Mouse (Mus musculus) T-helper 2 cell (primary cell): Measurements from ENCODE around the gene Sds.

Experiments
- in situ Hi-C: fragments of 300-600 bp; cut with MboI, MseI; formaldehyde crosslinking; loops from one replicate; pipeline ENCODE4 v1.15.1; 2025; ENCODE audit warnings: high pct_unique_total_duplicates

Sds gene

GRCm38 (mm10) chr5:120476296-120476695, at the start of gene Sds:
TSS of gene Sds (plus strand) at chr5:120476526.
- in situ Hi-C loops: no loop called here

GRCm38 (mm10) chr5:120426572-120426971, 49.8 kb upstream of the Sds start:
- in situ Hi-C loops: no loop called here

- in situ Hi-C loops: no loop called here
Measured at GRCm38 (mm10) chr5:120427451-120427938, 48.8 kb upstream of the Sds start.

- in situ Hi-C loops: no loop called here
Measured at GRCm38 (mm10) chr5:120428189-120428838, 48.0 kb upstream of the Sds start.

GRCm38 (mm10) chr5:120428990-120429389, 47.3 kb upstream of the Sds start:
- in situ Hi-C loops: no loop called here

- in situ Hi-C loops: no loop called here
Measured at GRCm38 (mm10) chr5:120429692-120430091, 46.6 kb upstream of the Sds start.

- in situ Hi-C loops: no loop called here
Measured at GRCm38 (mm10) chr5:120431001-120431583, 45.2 kb upstream of the Sds start.

- in situ Hi-C loops: no loop called here
Measured at GRCm38 (mm10) chr5:120431649-120432485, 44.5 kb upstream of the Sds start, which contains the start of gene Lhx5. TSS of gene Lhx5 (plus strand) at chr5:120431699.

- in situ Hi-C loops: no loop called here
Measured at GRCm38 (mm10) chr5:120432486-120433015, 43.8 kb upstream of the Sds start.

- in situ Hi-C loops: no loop called here
Measured at GRCm38 (mm10) chr5:120433135-120433760, 43.1 kb upstream of the Sds start.

- in situ Hi-C loops: no loop called here
Measured at GRCm38 (mm10) chr5:120434231-120434735, 42.0 kb upstream of the Sds start.

GRCm38 (mm10) chr5:120435006-120435681, 41.2 kb upstream of the Sds start:
- in situ Hi-C loops: no loop called here

GRCm38 (mm10) chr5:120435731-120436501, 40.4 kb upstream of the Sds start:
- in situ Hi-C loops: no loop called here

- in situ Hi-C loops: no loop called here
Measured at GRCm38 (mm10) chr5:120436885-120437495, 39.3 kb upstream of the Sds start.

GRCm38 (mm10) chr5:120437539-120437938, 38.8 kb upstream of the Sds start:
- in situ Hi-C loops: no loop called here

GRCm38 (mm10) chr5:120437986-120438385, 38.3 kb upstream of the Sds start:
- in situ Hi-C loops: no loop called here

GRCm38 (mm10) chr5:120438469-120438868, 37.9 kb upstream of the Sds start:
- in situ Hi-C loops: no loop called here

- in situ Hi-C loops: no loop called here
Measured at GRCm38 (mm10) chr5:120438991-120439710, 37.2 kb upstream of the Sds start.
